8 mouse cellular contexts compared by ENCODE assay signal in the genomic region with DNA sequence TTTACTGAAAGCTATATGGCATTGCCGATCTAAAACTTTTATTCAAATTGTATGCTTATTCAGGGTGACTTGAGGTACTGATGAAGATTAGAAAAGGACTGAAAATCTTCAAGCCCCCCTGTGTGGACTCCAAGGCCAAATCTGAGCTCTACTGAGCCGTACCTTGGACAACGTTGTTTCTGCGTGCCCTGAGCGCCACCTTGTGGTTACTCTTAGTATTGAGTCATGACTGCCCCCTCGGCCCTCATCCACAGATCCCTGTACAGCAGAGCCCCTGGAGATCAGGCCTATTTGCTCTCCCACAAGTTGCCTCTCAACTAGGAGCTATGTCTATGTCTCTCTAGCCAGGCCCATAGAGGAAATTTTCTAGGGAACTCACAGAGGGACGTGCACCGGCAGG. TPM values are rescaled to one million over a fixed set of nuclear protein-coding genes. Genes with fewer than 3 reads are reported as not detected.
A peak's percentile ranks its signal among the peaks of the same experiment; 100 is the strongest.
DNase-seq lines count a peak whose midpoint lies in the region; ATAC-seq and TF ChIP-seq lines count a peak whose summit lies in the region.

No protein-coding gene starts in this region.

- ATAC-seq in Patski, result no peak
- no peak for ATAC-seq in activated CD4-positive, CD25-positive, alpha-beta regulatory T cell, adult 4 months

- POLR2A ChIA-PET in Patski (lab: Charles Lee), result no interaction called here

- intact Hi-C loops in gastrocnemius, postnatal 14 days (cut with DNase I; ENCODE audit: low total_unique reads), result loop anchor here (5.0 to 10.0 kb wide), 2 partner anchors 67 to 100 kb away; no protein-coding TSS in a partner anchor

- WGBS in large intestine, adult 2 months, result 8% methylated on average over 8 of the region's 8 CpGs

- peak; percentile 64 for DNase-seq in CD4-positive helper T cell, adult 2 months (ENCODE audit: low read depth, low spot score)
- DNase-seq in Patski (ENCODE audit: low read depth, low spot score), result no peak
- DNase-seq in cerebellum, postnatal 4 days (ENCODE audit: low spot score in 2 of 2), result peak; percentile 80 to 88
- DNase-seq in gastrocnemius, postnatal 14 days, result peak; percentile 57
- peak; percentile 14 for DNase-seq in large intestine, adult 2 months (ENCODE audit: low read depth, low spot score)
- DNase-seq in lung, postnatal 14 days, result peak; percentile 77
- peak; percentile 69 for DNase-seq in retina, postnatal 7 days (ENCODE audit: low read depth, low spot score)

- peaks cover 26% of the 10 kb centered on the region for H3K27me3 ChIP-seq in Patski

- in situ Hi-C loops in Patski (cut with MboI; ENCODE audit: low pct_unique_long_range_greater_than_20kb), result loop anchor here (5.0 to 10.0 kb wide), 2 partner anchors 70 to 97 kb away; no protein-coding TSS in a partner anchor

- CTCF ChIA-PET in Patski (lab: Charles Lee), result interaction anchor here (0.9 to 2.4 kb wide), 17 partner anchors 10 to 103 kb away, joined by 3 to 13 read pairs (median 5); no protein-coding TSS in a partner anchor

- TF ChIP-seq CTCF in Patski (IDR thresholded peaks at IDR 0.05), result peak; percentile 84

RNA-seq across cellular contexts. Expression of a gene that starts 4.6 kb away (rescaled TPM):
- not detected for polyA plus RNA-seq in Patski (2021)
- total RNA-seq in gastrocnemius, postnatal 14 days (2021), result not detected
- 0.38 and 0.48 TPM in 2 replicates for polyA plus RNA-seq in large intestine, adult 2 months (2012; rRNA removed)
- not detected for polyA plus RNA-seq in activated CD4-positive, CD25-positive, alpha-beta regulatory T cell, adult 4 months (2017; shearing (Covaris generic))

RNA-seq across cellular contexts. Expression of a gene that starts 12.8 kb away (rescaled TPM):
- polyA plus RNA-seq in Patski (2021), result 1.5 TPM
- not detected for total RNA-seq in gastrocnemius, postnatal 14 days (2021)
- polyA plus RNA-seq in large intestine, adult 2 months (2012; rRNA removed), result 1.6 and 1.7 TPM in 2 replicates
- under 1 TPM; 0.71 to 0.92 TPM for polyA plus RNA-seq in activated CD4-positive, CD25-positive, alpha-beta regulatory T cell, adult 4 months (2017; shearing (Covaris generic))

RNA-seq across cellular contexts. Expression of a gene that starts 15.7 kb away (rescaled TPM):
- polyA plus RNA-seq in Patski (2021), result 27.5 TPM
- under 1 TPM; 0.31 to 0.45 TPM for total RNA-seq in gastrocnemius, postnatal 14 days (2021)
- 0.84 and 1.1 TPM in 2 replicates for polyA plus RNA-seq in large intestine, adult 2 months (2012; rRNA removed)
- not detected for polyA plus RNA-seq in activated CD4-positive, CD25-positive, alpha-beta regulatory T cell, adult 4 months (2017; shearing (Covaris generic))

RNA-seq across cellular contexts. Expression of a gene that starts 38.2 kb away (rescaled TPM):
- 1.5 TPM for polyA plus RNA-seq in Patski (2021)
- 1 to 10 TPM; 3.7 to 4.0 TPM for total RNA-seq in gastrocnemius, postnatal 14 days (2021)
- 2.1 and 5.6 TPM in 2 replicates for polyA plus RNA-seq in large intestine, adult 2 months (2012; rRNA removed)
- polyA plus RNA-seq in activated CD4-positive, CD25-positive, alpha-beta regulatory T cell, adult 4 months (2017; shearing (Covaris generic)), result not detected

RNA-seq across cellular contexts. Expression of a gene that starts 48.2 kb away (rescaled TPM):
- polyA plus RNA-seq in Patski (2021), result 150 TPM
- total RNA-seq in gastrocnemius, postnatal 14 days (2021), result 10 to 100 TPM; 22.5 to 24.5 TPM
- polyA plus RNA-seq in large intestine, adult 2 months (2012; rRNA removed), result 10.5 and 13.9 TPM in 2 replicates
- polyA plus RNA-seq in activated CD4-positive, CD25-positive, alpha-beta regulatory T cell, adult 4 months (2017; shearing (Covaris generic)), result 10 to 100 TPM; 10.8 to 12.5 TPM

Comparison
In these comparisons a context has a peak if more than half of its experiments do, and no peak if none do; other contexts are left out.
1. RNA of a gene that starts 15.7 kb away (polyA plus RNA-seq): 27.5 TPM in Patski (single experiment); 0.84 to 1.1 TPM in large intestine, adult 2 months and not detected in activated CD4-positive, CD25-positive, alpha-beta regulatory T cell, adult 4 months; every median in the first group is over 10 times any median in the second.